Mouse (Mus musculus) adrenal gland, adult (tissue): Measurements from ENCODE around the gene Kcnma1.
A peak's percentile ranks its signal among the peaks of the same experiment; 100 is the strongest.

Experiments
- DNase-seq, 2 experiments: peaks; one replicate each; pipeline ENCODE4 v3.0.0; 2022 to 2023; ENCODE audit warnings: low spot score in 1 of 2; ENCODE audit not compliant: inconsistent age in 2 of 2

Kcnma1 gene

GRCm38 (mm10) chr14:23974685-23975084 lies 39.6 kb downstream of the Kcnma1 start:
- no peak for DNase-seq

DNA sequence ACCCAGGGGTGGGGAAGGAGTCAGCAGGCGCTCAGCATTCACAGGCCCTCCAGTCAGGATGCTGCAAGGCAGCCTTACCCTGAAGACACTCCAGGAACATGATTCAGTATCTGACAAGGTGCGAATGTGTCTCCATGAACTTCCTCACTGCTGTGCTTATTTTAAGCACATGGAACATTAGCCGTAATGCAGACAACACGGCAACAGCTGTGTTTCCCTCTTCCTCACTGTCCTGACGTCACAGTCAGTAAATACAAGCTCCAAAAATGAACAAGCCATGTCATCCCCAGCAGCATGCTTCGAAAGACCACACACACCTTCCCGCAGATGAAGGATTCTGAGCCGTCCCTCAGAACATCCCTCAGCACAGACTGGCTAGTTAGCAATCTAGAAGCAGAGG lies 47.8 kb downstream of the Kcnma1 start:
- DNase-seq = no peak

GRCm38 (mm10) chr14:23959061-23959460 lies 55.2 kb downstream of the Kcnma1 start:
- peak; percentile 55 to 82 for DNase-seq

DNA sequence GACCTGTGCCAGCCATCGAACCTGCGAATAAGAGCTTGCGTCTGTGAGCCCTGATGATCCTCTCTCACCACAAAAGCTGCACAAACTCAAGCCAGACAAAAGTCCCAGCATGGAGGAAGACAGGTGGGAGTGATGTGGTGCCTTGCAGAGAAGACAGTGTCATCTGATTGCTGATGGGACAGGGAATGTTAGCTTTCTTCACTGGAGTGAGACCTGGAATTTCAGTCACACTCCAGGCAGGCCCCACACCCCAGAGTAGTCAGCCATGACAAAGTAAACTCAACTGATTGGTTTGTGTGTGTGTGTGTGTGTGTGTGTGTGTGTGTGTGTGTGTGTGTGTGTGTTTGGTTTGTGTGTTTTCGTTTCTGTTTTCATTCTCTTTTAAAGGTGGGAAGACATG lies 57.0 kb downstream of the Kcnma1 start:
- DNase-seq = no peak

- peak; percentile 83 to 87 for DNase-seq
Observed at GRCm38 (mm10) chr14:23943876-23944275, 70.4 kb downstream of the Kcnma1 start.

DNA sequence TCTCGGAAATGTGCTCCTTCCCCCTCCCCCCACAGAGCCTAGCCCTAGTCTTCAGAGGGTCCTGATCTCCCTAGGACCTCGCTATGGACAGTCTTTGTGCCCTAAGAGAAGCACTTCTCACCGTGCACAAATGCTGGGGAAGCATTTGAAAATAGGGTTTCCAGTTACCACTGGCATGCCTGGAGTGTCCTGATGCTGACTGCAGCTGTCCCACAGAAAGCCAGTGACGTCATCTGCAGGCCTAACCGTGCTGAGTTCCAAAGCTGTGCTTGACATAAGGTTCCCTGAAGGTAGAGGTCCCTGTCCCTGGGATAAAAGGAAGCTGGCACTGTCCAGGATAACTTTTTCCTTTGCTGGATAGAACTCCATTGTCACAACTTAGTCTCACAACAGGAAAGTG lies 71.1 kb downstream of the Kcnma1 start:
- DNase-seq = peak in 1 of 2 experiments; percentile 45

- DNase-seq = peak; percentile 91 to 96
Observed at GRCm38 (mm10) chr14:23942103-23942502, 72.2 kb downstream of the Kcnma1 start.

- DNase-seq = no peak
Observed at GRCm38 (mm10) chr14:23935016-23935415, 79.3 kb downstream of the Kcnma1 start.

DNA sequence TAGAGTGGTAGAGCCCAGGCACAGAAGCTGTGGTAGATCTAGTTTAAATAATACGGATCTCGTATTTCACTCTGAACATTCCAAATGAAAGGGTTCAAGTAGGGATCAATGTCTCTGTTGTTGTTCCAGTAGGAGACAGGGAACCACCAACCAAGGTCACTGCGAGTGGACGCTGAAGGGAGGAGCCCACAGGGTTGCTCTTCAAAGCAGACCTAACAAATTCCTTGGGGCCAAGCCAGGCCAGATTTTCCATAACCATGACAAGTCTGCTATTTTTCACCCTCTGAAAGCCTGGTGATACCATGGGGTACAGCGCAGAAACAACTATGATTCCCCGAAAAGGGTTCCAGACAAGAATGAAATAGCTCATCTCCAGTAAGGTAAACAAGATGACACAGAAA lies 82.6 kb downstream of the Kcnma1 start:
- DNase-seq = peak; percentile 89 to 93

DNA sequence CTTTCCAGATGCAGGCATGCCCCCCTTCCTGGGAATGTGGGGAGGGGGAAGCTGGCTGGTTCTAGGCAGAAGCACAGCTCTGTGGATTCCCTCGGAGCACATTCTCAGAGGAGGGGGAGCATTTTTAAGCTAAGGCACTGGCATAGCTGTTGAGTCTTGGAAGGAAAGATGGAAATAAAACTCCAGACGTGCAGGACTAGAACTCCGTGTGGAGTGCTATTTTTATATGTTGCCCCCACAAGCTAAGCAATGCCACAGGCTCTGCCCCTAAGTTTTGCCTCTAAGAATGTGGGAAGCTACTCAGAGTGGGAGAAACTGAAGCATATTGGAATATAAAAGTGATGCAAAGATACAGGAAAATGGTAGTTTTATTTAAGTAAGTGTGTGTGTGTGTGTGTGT lies 85.1 kb downstream of the Kcnma1 start:
- no peak for DNase-seq

GRCm38 (mm10) chr14:23923356-23923755 lies 90.9 kb downstream of the Kcnma1 start:
- no peak for DNase-seq

DNA sequence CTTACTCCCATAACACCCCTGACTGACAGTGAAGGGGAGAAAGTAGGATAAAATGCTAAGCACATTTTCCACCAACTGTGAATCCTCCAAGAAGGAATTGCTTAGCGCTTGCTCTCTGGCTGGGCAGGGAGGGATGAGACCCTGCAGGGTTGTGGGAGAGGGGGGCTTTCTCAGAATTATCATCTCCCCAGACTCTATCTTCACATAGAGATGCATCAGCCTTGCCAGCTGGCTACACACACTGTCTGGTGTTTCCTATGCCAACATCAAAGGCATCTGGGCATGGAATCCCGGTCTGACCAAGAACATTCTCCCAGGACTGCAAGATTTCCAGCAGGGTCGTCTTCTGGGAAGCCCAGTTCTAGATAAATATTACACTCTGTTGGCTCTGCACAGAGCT lies 91.5 kb downstream of the Kcnma1 start:
- no peak for DNase-seq

- DNase-seq = peak; percentile 88 to 93
Observed at GRCm38 (mm10) chr14:23911108-23911629, 103.1 kb downstream of the Kcnma1 start.

GRCm38 (mm10) chr14:23908564-23908963 lies 105.7 kb downstream of the Kcnma1 start:
- DNase-seq = no peak

DNA sequence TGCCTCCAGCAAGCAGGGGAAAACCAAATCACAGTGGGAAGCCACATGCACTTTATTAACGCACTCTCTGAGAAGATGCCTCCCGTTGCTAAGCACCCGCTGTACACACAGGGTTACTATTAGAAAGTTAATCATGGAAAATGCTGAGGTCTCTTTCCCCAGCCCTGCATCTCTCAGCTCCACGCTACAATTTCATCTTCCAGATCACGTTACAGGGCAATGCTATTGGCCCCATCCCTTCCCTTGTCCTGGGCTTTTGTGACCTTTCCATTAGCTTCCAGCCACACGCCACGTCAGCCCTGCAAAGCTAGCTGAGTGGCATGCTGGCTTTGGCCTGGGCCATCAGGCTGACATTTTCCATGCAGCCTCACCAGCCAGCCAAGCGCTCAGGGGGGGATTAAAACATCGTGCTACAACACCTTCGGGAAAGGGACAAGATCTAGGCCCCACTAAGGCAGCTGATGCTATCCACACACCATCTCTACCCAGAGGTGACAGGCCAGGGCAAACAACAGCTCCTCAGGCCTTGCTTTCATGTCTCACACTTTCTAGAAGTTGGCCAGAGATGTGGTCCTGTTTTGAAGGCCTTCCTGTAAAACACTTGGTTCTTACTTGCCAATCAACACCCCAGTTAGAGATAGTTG lies 111.5 kb downstream of the Kcnma1 start:
- peak; percentile 75 to 86 for DNase-seq

GRCm38 (mm10) chr14:23899462-23899861 lies 114.8 kb downstream of the Kcnma1 start:
- DNase-seq = no peak

DNA sequence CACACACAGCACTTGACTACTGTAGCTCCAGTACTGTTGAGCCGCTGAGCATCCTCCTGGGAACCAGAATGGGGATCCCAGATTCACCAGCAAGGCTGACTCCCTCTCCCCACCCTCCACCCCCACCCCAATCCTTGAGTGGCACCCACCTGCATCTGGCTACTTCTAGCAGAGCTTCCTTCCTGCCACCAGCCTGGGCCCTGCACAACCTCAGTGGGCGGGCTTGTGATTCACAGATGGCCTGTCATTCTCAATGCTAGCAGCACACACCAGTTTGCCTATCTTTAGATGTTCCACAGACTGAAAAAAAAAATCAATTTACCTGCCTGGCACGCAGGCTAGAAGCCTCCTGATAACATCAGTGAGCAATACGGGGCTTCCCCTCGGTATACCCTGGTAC lies 116.5 kb downstream of the Kcnma1 start:
- DNase-seq = no peak

DNA sequence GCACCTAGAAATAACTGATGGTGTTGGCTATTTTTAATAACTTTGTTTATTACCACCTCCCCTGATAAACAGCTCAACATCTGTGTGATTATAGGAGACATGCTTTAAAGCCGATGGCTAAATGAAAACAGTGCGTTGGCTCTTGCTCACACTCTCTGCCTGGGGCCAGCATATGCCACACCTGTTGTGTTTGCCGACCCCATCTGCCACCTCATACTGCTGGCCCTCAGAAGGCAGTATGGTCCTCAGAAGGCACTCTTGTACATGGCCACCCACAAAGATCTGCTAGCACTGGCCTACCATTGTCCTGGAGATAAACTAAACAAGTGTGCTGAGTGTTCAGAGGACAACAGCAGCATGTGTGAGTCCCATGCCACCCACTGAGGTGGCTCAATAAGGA lies 118.3 kb downstream of the Kcnma1 start:
- no peak for DNase-seq

DNA sequence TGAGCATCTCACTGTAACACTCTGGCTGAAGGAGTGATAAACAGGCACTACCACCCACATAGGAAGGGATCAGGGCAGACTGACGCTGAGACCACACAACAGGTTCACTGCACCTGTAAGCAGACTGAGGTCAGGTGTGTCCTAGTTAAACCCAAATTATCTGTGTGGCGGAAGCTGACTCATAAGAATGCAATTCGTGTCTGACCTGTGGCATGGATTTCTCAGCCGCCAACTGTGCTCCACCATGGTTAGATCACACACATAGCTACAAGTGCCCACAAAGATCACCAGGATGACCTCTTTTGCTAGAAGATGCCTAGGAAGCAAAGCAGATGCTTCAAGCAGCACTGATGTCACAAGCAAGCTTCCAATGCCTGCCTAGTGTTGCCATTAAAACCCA lies 128.2 kb downstream of the Kcnma1 start:
- DNase-seq = peak in 1 of 2 experiments; percentile 50

DNA sequence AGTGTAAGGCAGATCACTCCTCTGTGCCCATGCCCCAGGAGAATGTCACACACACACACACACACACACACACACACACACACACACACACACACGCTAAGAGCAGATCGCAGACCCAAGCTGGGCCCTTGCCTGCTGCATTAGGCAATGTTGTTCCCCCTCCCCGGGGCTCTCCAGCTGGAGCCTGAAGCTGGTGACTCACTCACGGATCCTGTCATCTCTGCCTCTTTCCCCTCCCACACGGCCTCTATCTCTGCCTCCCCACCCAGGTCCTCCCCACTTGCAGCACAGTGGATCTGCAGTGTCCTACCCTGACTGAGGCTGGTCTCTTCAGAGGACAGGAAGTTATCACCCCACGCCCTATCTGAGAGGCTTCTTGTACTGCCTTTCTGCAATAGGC lies 128.8 kb downstream of the Kcnma1 start:
- DNase-seq = peak; percentile 83 to 88

DNA sequence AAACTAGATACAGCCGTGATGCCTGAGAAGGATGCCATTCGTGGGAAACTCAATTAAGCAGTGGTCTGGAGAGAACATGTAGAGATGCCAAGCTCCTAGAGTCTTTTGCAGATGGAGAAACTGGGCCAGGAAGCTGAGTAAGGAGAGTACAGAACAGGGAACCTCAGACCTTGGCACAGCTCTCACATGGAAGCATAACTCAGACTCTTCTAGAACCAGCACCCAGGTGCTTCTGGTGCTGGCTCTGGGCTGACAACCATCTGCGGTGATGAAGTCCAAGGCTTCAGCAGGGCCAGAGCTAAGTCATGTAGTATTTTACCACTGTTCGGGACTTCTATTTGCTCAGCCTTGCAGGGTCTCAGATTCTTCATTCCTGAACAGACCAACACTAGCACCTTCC lies 129.2 kb downstream of the Kcnma1 start:
- peak in 1 of 2 experiments; percentile 47 for DNase-seq

DNA sequence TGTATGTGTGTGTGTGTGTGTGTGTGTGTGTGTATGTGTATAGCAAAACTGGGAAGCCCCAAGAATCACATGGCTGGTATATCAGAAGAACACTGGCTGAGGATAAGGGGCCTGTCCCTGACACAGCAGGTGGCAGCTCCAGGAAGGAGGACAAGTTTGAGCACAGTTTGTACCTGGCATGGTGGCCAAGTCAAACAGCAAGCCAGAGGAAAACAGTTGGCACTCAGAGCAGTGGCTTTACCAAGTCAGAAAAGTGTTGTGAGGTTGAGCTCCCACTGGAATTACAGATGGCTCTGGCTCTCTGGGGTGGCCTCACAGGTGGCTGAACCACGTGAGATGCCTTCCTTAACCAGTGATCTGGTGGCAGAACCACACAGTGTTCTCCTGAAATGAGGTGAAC lies 132.3 kb downstream of the Kcnma1 start:
- no peak for DNase-seq

- no peak for DNase-seq
Observed at GRCm38 (mm10) chr14:23879331-23879730, 135.0 kb downstream of the Kcnma1 start.
